Mouse (Mus musculus) intestine, embryonic 14.5 days (tissue): ENCODE results near the gene Phf19. TPM values are rescaled to one million over a fixed set of nuclear protein-coding genes. Genes with fewer than 3 reads are reported as not detected.
A peak's percentile ranks its signal among the peaks of the same experiment; 100 is the strongest.

Experiments
- ATAC-seq: fragments of 200-750 bp; cut with Nextera tagmentation; replicated peaks from 2 replicates; pipeline ENCODE4 v1.8.0; 2017; ENCODE audit warnings: low read depth, moderate number of reproducible peaks, moderate TSS enrichment, moderate library complexity; ENCODE audit not compliant: low FRiP score, low TSS enrichment
- DNase-seq: peaks from one replicate; pipeline ENCODE4 v3.0.0-alpha.2; 2018; ENCODE audit warnings: low spot score
- H3K27ac ChIP-seq: fragments of 300-500 bp; sonication (generic); 2 replicates; pipeline ENCODE4 v1.5.1; 2014; ENCODE audit warnings: low read depth, mild to moderate bottlenecking, control low read depth
- H3K27me3 ChIP-seq: fragments of 300-500 bp; sonication (generic); replicated peaks from 2 replicates; pipeline ENCODE4 v1.6.1; 2014; ENCODE audit warnings: low read length, control low read depth; ENCODE audit not compliant: control insufficient read depth, insufficient read depth
- H3K36me3 ChIP-seq: fragments of 300-500 bp; sonication (generic); 2 replicates; pipeline ENCODE4 v1.6.1; 2014; ENCODE audit warnings: low read length, control low read depth; ENCODE audit not compliant: control insufficient read depth, insufficient read depth
- H3K4me1 ChIP-seq: fragments of 300-500 bp; sonication (generic); replicated peaks from 2 replicates; pipeline ENCODE4 v1.6.1; 2014; ENCODE audit warnings: low read length, control low read depth, mixed read lengths; ENCODE audit not compliant: control insufficient read depth, insufficient read depth
- H3K4me2 ChIP-seq: fragments of 300-500 bp; sonication (generic); 2 replicates; pipeline ENCODE4 v1.6.1; 2014; ENCODE audit warnings: low read length
- H3K4me3 ChIP-seq: fragments of 300-500 bp; sonication (generic); 2 replicates; pipeline ENCODE4 v1.5.1; 2014; ENCODE audit warnings: low read depth, low read length, control low read depth, mixed read lengths
- H3K9ac ChIP-seq: fragments of 300-500 bp; sonication (generic); 2 replicates; pipeline ENCODE4 v1.6.1; 2014; ENCODE audit warnings: mild to moderate bottlenecking, low read length
- H3K9me3 ChIP-seq: fragments of 300-500 bp; sonication (generic); 2 replicates; pipeline ENCODE4 v1.6.1; 2016; ENCODE audit warnings: low read length, control low read depth; ENCODE audit not compliant: control insufficient read depth
- WGBS: fragments of 180-500 bp; shearing (Covaris S2); extraction: QIAGEN DNeasy Blood & Tissue Kit; methylation state at CpG from one replicate; pipeline ENCODE4 v1.1.7; 2014; 5-methylcytosine and 5-hydroxymethylcytosine counted together
- polyA plus RNA-seq: library from polyadenylated mRNA; unstranded; fragments of >200 nt; fragmentation: Nextera tagmentation; extraction: Ambion mirVana; gene quantifications from 2 replicates; pipeline ENCODE4 v1.2.1, GENCODE M21; 2014

Phf19 gene
- polyA plus RNA-seq, result 7.8 and 8.3 TPM in 2 replicates

DNA sequence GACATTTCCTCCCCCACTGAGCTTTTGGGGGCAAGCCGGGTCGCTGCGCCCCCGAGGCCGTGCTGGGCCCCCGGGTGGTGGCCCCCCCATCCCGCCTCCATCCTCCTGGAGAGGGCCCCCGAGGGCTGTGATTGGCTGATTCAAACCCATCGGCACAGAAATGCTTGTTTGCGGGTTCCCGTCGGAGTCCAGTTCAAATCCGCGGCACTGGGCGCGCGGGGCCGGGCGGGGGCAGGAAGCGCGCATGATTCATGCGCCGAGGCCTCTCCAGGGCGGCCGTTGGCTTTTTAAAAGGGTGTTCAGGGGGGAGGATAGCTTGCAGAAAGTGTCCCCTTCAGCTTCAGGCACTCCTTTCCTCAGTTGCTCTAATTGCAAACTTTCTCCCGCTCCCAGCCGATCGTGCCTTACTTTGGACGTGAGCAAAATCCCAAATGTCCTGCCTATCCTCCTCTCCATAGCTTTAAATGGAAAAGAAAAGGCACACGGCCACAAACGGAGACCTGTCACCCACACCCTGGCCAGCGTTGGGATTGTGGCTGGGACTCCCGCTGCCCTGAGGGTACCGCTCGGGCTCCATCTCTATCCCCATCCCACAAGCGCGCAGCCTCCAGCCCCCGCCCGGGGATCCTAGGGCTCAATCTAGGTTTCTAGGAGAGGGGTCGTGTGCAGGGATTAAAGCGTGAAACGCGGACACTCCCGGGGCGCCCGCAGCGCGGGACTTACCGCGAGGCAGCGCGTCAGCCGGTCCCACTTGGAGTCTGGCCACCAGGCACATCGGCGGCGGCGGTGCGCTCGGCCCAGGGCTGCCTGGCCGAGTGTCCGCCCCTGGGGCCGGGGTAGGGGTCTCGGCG lies at the start of gene Phf19:
Gene Phf19 (minus strand): TSS at position 809 of the 851 bp plus-strand sequence.
- H3K27ac ChIP-seq, result peak within 1 kb of the TSS; percentile 27; the same call in 1 of the 2 replicates
- under 1% methylated on average over 63 of the region's 64 CpGs for WGBS
- peak; percentile 74 for DNase-seq

DNA sequence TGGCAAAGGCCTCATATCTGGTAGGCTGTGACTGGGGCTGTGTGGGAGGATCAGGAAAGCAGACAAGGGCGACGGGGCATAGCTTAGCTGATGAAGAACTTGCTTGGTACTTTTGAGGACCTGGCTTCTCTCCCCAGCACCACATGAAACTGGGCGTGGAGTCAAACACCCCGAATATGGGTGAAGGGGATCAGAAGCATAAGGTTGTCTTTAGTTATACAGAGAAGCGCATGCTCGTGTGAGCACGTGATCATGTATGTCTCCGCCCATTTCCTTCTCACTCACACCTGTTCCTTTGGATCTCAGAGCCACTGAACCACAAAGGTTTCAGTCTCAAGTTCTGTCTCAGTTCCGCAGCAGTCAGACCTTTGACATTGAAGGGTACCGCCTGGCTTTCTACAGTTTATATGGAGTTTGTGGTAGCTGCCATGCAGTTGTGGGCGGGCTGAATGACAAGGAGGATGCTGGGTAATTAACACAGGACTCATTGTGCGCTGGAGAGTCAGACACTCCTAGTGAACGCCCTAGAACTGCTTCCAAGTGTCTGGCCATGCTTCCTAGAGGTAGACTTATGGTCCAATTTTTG lies 49.6 kb upstream of the Phf19 start:
- 78% methylated on average over 13 of the region's 13 CpGs for WGBS
- ATAC-seq (no peak), DNase-seq (no peak)
- no peaks in the 10 kb centered on the region for H3K27me3 ChIP-seq
- H3K4me1 ChIP-seq, result peaks cover 18% of the 10 kb centered on the region
- no peaks in the 10 kb centered on the region for H3K36me3 ChIP-seq
- H3K27ac ChIP-seq, result no peak overlapping the region
- H3K4me2 ChIP-seq, result no peak overlapping the region
- H3K9me3 ChIP-seq, result no peaks in the 10 kb centered on the region
- H3K4me3 ChIP-seq, result no peak overlapping the region
- no peak overlapping the region for H3K9ac ChIP-seq

More for the DNA sequence above, at the start of gene Phf19:
- Histone ChIP-seq H3K4me2 (peak within 1 kb of the TSS; percentile 65), H3K9ac (peak within 1 kb of the TSS; percentile 42), H3K4me3 (peak within 1 kb of the TSS; percentile 45), H3K27me3 (peaks cover 17% of the 10 kb centered on the region; the same call in 1 of the 2 replicates), H3K4me1 (peaks cover 6% of the 10 kb centered on the region; the same call in 1 of the 2 replicates), H3K36me3 (no peaks in the 10 kb centered on the region), H3K9me3 (no peaks in the 10 kb centered on the region)
- ATAC-seq, result peak; percentile 49

DNA sequence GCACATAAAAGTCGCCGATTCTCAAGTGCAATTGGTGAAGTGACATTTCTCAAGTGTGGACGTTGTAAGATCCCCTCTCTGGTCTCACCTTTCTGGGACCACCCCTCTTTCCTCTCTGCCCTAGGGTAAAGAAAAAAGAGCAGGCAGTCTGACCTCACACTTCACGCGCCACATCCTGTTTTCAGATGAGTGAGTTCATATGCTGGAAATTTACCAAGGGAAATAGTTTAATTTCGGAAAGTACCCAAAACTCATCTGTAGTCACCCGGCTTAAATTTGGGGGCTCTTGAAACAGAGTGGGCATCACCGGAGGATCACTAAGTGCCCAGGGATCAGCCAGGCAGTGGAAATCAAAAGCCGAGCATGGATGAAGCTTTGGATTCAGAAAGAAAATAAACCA lies 49.1 kb upstream of the Phf19 start:
- Histone ChIP-seq H3K27me3 (no peaks in the 10 kb centered on the region), H3K4me3 (no peak overlapping the region), H3K27ac (no peak overlapping the region), H3K9me3 (no peaks in the 10 kb centered on the region), H3K4me1 (peaks cover 18% of the 10 kb centered on the region), H3K9ac (no peak overlapping the region), H3K36me3 (no peaks in the 10 kb centered on the region), H3K4me2 (no peak overlapping the region)
- DNase-seq (no peak), ATAC-seq (no peak)
- 84% methylated on average over 9 of the region's 9 CpGs for WGBS

DNA sequence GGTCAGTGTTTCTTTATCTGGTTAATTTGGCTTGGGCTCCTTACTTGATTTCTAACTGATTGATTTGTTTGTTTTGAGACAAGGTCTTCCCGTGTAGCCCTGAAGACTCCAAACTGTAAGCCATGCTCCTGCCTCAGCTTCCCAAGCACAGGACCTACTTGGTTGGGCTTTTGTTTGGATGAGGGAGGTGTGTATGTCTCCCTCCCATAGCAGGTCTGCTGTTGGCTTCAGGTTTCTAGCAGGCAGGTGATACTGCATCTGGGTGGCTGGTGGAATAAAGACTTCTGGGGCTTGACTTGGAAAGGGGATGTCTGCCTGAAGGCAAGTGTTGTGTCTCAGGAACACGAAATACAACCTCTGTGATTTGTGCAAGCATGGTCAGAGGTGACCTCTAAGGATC lies 48.4 kb upstream of the Phf19 start:
- DNase-seq (no peak), ATAC-seq (no peak)
- Histone ChIP-seq H3K9me3 (no peaks in the 10 kb centered on the region), H3K27me3 (no peaks in the 10 kb centered on the region), H3K9ac (no peak overlapping the region), H3K4me1 (peaks cover 18% of the 10 kb centered on the region), H3K4me3 (no peak overlapping the region), H3K4me2 (no peak overlapping the region), H3K36me3 (no peaks in the 10 kb centered on the region), H3K27ac (no peak overlapping the region)
- 61% methylated on average over 2 of the region's 2 CpGs for WGBS

- Histone ChIP-seq H3K9me3 (no peaks in the 10 kb centered on the region), H3K4me1 (peaks cover 18% of the 10 kb centered on the region), H3K9ac (no peak within 1 kb of the TSS), H3K27ac (no peak within 1 kb of the TSS), H3K4me2 (peak within 1 kb of the TSS; percentile 53), H3K4me3 (peak within 1 kb of the TSS; percentile 20; the same call in 1 of the 2 replicates), H3K36me3 (no peaks in the 10 kb centered on the region), H3K27me3 (no peaks in the 10 kb centered on the region)
- peak; percentile 60 for DNase-seq
- 12% methylated on average over 20 of the region's 20 CpGs for WGBS
- ATAC-seq, result peak; percentile 63; the same call in 1 of the 2 replicates
Observed at GRCm38 (mm10) chr2:34961481-34962036, 47.7 kb upstream of the Phf19 start, which contains the start of gene Traf1. Gene Traf1 (minus strand): TSS chr2:34961772.

DNA sequence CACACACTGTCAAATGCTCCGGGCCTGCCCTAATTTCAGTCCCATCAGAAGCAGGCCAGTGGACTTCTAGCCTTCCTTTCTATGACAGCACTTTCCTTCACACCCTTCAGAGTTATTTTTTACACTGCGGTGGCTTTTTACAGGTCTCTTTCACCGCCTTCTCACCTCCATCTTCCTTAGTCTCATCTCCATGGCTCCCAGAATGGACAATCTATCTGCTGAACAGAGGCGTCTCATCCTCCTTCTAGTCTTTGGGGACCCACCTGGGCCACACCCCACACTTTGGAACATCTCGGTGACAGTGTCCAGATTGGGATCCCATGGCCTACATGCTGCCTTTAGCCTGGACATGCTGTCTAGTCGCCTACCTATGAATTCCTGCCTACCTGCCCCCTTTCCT lies 47.1 kb upstream of the Phf19 start:
- H3K36me3 ChIP-seq, result no peaks in the 10 kb centered on the region
- H3K4me3 ChIP-seq, result peak overlapping the region; percentile 20; the same call in 1 of the 2 replicates
- H3K27me3 ChIP-seq, result no peaks in the 10 kb centered on the region
- no peaks in the 10 kb centered on the region for H3K9me3 ChIP-seq
- H3K4me1 ChIP-seq, result peaks cover 18% of the 10 kb centered on the region
- 66% methylated on average over 6 of the region's 6 CpGs for WGBS
- peak overlapping the region; percentile 53 for H3K4me2 ChIP-seq
- no peak overlapping the region for H3K9ac ChIP-seq
- DNase-seq (no peak), ATAC-seq (no peak)
- H3K27ac ChIP-seq, result no peak overlapping the region

GRCm38 (mm10) chr2:34960466-34960865 lies 46.6 kb upstream of the Phf19 start:
- Histone ChIP-seq H3K4me1 (peaks cover 16% of the 10 kb centered on the region), H3K27ac (no peak overlapping the region), H3K36me3 (no peaks in the 10 kb centered on the region), H3K27me3 (no peaks in the 10 kb centered on the region), H3K9ac (no peak overlapping the region), H3K4me3 (no peak overlapping the region), H3K9me3 (no peaks in the 10 kb centered on the region), H3K4me2 (no peak overlapping the region)
- ATAC-seq, result no peak
- WGBS, result 75% methylated on average over 5 of the region's 5 CpGs
- no peak for DNase-seq

GRCm38 (mm10) chr2:34958582-34958981 lies 44.8 kb upstream of the Phf19 start:
- H3K4me2 ChIP-seq, result no peak overlapping the region
- H3K36me3 ChIP-seq, result no peaks in the 10 kb centered on the region
- WGBS, result 79% methylated on average over 7 of the region's 7 CpGs
- DNase-seq (no peak), ATAC-seq (no peak)
- H3K27me3 ChIP-seq, result no peaks in the 10 kb centered on the region
- H3K9me3 ChIP-seq, result no peaks in the 10 kb centered on the region
- H3K27ac ChIP-seq, result no peak overlapping the region
- peaks cover 13% of the 10 kb centered on the region for H3K4me1 ChIP-seq
- no peak overlapping the region for H3K4me3 ChIP-seq
- H3K9ac ChIP-seq, result no peak overlapping the region
